Mouse (Mus musculus): ENCODE results near the gene Rrp7a. TPM values are rescaled to one million over a fixed set of nuclear protein-coding genes. Genes with fewer than 3 reads are reported as not detected.

Gene Rrp7a
- polyA plus RNA-seq, 1 experiment from 2014 or later = 76.2 TPM

DNA sequence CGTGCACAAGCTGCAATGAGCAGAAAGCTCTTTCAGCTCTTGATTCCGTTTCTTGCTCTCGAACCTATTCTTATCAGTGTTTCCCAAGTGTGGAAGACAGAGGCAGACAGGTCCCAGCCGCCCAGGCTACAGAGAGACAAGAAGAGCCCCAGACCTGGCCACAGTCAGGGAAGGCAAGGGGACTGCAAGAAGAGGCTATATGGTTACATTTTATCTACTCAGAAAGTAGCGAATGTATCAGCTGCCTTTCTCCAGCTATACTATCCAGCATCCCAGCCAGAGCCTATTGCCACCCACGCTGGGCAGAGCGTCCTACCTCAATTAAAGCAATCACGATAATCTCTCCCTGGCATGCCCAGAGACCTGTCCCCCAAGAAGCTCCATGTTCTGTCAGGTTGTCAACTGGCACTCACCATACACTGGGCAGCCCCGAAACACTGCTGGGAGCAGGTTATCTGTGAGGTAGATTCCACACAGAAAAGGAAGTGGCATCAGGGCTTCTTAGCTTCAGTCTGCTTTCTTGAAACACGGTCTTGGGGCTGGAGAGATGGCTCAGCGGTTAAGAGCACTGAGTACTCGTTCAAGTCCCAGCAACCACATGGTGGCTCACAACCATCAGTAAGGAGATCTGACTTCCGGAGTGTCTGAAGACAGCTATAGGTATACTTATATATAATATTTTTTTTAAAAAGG is 35.8 kb downstream of the Rrp7a start:
- 82% methylated on average over 13 of the region's 13 CpGs for WGBS
- no peak for ATAC-seq (ENCODE audit: insufficient number of reproducible peaks, low FRiP score, low TSS enrichment, low read depth)
- Histone ChIP-seq H3K9ac (no peak overlapping the region), H3K4me1 (peaks cover 36% of the 10 kb centered on the region), H3K9me3 (replicated peaks) (no peaks in the 10 kb centered on the region), H3K36me3 (no peaks in the 10 kb centered on the region), H3K27me3 (0 out of 2 replicates have a peak, but pooled peaks cover 2% of the 10 kb centered on the region), H3K27ac (replicated peaks) (no peak overlapping the region), H3K4me2 (replicated peaks) (no peak overlapping the region), H3K4me3 (replicated peaks) (no peak overlapping the region)

DNA sequence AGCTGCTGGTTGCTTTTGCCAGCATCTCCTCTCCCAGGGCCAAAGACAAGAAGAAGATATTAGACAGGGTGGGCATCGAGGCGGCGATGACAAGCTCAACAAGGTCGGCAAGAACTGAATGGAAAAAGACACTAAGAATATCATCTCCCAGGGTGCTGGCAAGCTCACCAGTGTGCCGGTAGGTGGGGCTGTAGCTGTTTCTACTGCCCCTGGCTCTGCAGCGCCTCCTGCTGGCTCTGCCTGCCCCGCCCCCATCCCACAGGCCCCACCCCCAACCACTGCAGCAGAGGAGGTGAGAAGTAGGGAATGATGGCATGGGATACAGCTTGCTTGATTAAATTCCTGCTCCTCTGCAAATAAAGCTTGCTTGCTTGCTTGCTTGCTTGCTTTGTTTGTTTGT is 36.7 kb downstream of the Rrp7a start:
- 32% methylated on average over 7 of the region's 7 CpGs for WGBS
- Histone ChIP-seq H3K4me2 (replicated peaks) (no peak overlapping the region), H3K36me3 (no peaks in the 10 kb centered on the region), H3K4me3 (replicated peaks) (no peak overlapping the region), H3K4me1 (peaks cover 34% of the 10 kb centered on the region), H3K27me3 (0 out of 2 replicates have a peak, but pooled peaks cover 2% of the 10 kb centered on the region), H3K9me3 (replicated peaks) (no peaks in the 10 kb centered on the region), H3K9ac (no peak overlapping the region), H3K27ac (replicated peaks) (no peak overlapping the region)
- ATAC-seq (ENCODE audit: insufficient number of reproducible peaks, low FRiP score, low TSS enrichment, low read depth) = no peak

- H3K36me3 ChIP-seq = no peaks in the 10 kb centered on the region
- H3K4me3 ChIP-seq (replicated peaks) = no peak overlapping the region
- H3K27me3 ChIP-seq = 0 out of 2 replicates have a peak, but pooled peaks cover under 1% of the 10 kb centered on the region
- no peaks in the 10 kb centered on the region for H3K9me3 ChIP-seq (replicated peaks)
- 40% methylated on average over 13 of the region's 13 CpGs for WGBS
- H3K4me2 ChIP-seq (replicated peaks) = peak overlapping the region; percentile 15; the same call in 1 of the 2 replicates
- H3K27ac ChIP-seq (replicated peaks) = no peak overlapping the region
- H3K4me1 ChIP-seq = peaks cover 18% of the 10 kb centered on the region
- no peak overlapping the region for H3K9ac ChIP-seq
- ATAC-seq (ENCODE audit: insufficient number of reproducible peaks, low FRiP score, low TSS enrichment, low read depth) = peak; percentile 65; the same call in 1 of the 2 replicates
Measured at GRCm38 (mm10) chr15:83084022-83084640, 38.5 kb downstream of the Rrp7a start.

DNA sequence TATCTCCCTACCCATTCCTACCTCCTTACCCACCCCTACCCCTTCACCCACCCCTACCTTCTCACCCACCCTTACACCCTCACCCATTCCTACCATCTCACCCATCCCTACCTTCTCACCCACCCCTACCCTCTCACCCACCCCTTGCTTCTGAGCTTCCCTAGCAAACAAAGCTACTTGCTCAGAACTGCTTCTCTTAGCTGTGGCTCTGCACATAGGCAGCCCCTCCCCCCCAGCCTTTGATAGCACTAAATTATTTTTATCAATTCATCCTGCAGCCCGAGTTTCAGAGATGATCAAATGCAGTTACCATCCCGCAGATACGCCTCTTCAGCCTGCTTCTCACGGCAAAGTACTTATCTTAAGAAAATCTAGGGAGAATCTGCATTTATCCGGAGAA is 39.1 kb downstream of the Rrp7a start:
- Histone ChIP-seq H3K27ac (replicated peaks) (no peak overlapping the region), H3K9me3 (replicated peaks) (no peaks in the 10 kb centered on the region), H3K4me1 (peaks cover 12% of the 10 kb centered on the region), H3K4me2 (replicated peaks) (no peak overlapping the region), H3K9ac (no peak overlapping the region), H3K36me3 (no peaks in the 10 kb centered on the region), H3K4me3 (replicated peaks) (no peak overlapping the region), H3K27me3 (no peaks in the 10 kb centered on the region)
- ATAC-seq (ENCODE audit: insufficient number of reproducible peaks, low FRiP score, low TSS enrichment, low read depth) = no peak
- 47% methylated on average over 5 of the region's 5 CpGs for WGBS

GRCm38 (mm10) chr15:83075607-83076525 is 46.7 kb downstream of the Rrp7a start:
- Histone ChIP-seq H3K4me2 (replicated peaks) (no peak overlapping the region), H3K27me3 (no peaks in the 10 kb centered on the region), H3K9me3 (replicated peaks) (no peaks in the 10 kb centered on the region)

GRCm38 (mm10) chr15:83074179-83074578 is 48.4 kb downstream of the Rrp7a start:
- no peak for ATAC-seq (ENCODE audit: insufficient number of reproducible peaks, low FRiP score, low TSS enrichment, low read depth)
- H3K4me2 ChIP-seq (replicated peaks) = no peak overlapping the region
- no peak overlapping the region for H3K27ac ChIP-seq (replicated peaks)
- H3K9ac ChIP-seq = no peak overlapping the region
- WGBS = 79% methylated on average over 4 of the region's 4 CpGs
- H3K9me3 ChIP-seq (replicated peaks) = no peaks in the 10 kb centered on the region
- H3K27me3 ChIP-seq = no peaks in the 10 kb centered on the region
- H3K4me1 ChIP-seq = no peaks in the 10 kb centered on the region
- H3K36me3 ChIP-seq = no peaks in the 10 kb centered on the region
- no peak overlapping the region for H3K4me3 ChIP-seq (replicated peaks)

More at GRCm38 (mm10) chr15:83075607-83076525, 46.7 kb downstream of the Rrp7a start:
- no peak overlapping the region for H3K9ac ChIP-seq
- no peaks in the 10 kb centered on the region for H3K36me3 ChIP-seq
- H3K27ac ChIP-seq (replicated peaks) = no peak overlapping the region
- 59% methylated on average over 27 of the region's 27 CpGs for WGBS
- H3K4me3 ChIP-seq (replicated peaks) = no peak overlapping the region
- no peaks in the 10 kb centered on the region for H3K4me1 ChIP-seq
- ATAC-seq (ENCODE audit: insufficient number of reproducible peaks, low FRiP score, low TSS enrichment, low read depth) = no peak

DNA sequence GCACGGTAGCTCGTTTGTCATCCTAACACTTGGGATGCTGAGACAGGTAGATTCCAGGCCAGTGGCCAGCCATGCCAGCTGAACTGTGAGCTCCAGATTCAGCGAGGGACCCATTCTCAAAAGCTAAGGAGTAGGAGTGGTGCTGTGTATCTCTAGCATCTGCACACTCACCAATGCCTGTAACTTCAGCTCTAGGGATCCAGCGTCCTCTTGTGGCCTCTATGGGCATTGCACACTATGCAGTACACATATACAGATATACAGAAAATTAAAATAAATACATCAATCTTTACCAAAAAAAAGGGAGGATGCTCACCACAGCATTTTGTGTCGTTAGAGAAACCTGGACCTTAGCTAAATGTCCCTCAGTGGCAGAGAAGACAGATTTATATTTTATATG is 50.8 kb downstream of the Rrp7a start:
- Histone ChIP-seq H3K9ac (no peak overlapping the region), H3K9me3 (replicated peaks) (no peaks in the 10 kb centered on the region), H3K4me3 (replicated peaks) (no peak overlapping the region), H3K27me3 (no peaks in the 10 kb centered on the region), H3K27ac (replicated peaks) (no peak overlapping the region), H3K36me3 (no peaks in the 10 kb centered on the region), H3K4me1 (no peaks in the 10 kb centered on the region), H3K4me2 (replicated peaks) (no peak overlapping the region)
- WGBS = 79% methylated on average over 5 of the region's 5 CpGs
- no peak for ATAC-seq (ENCODE audit: insufficient number of reproducible peaks, low FRiP score, low TSS enrichment, low read depth)

- ATAC-seq (ENCODE audit: insufficient number of reproducible peaks, low FRiP score, low TSS enrichment, low read depth) = no peak
- WGBS = 44% methylated on average over 3 of the region's 3 CpGs
- Histone ChIP-seq H3K9ac (no peak overlapping the region), H3K4me2 (replicated peaks) (no peak overlapping the region), H3K27me3 (no peaks in the 10 kb centered on the region), H3K4me1 (no peaks in the 10 kb centered on the region), H3K4me3 (replicated peaks) (no peak overlapping the region), H3K27ac (replicated peaks) (no peak overlapping the region), H3K9me3 (replicated peaks) (no peaks in the 10 kb centered on the region), H3K36me3 (no peaks in the 10 kb centered on the region)
Measured at GRCm38 (mm10) chr15:83070942-83071341, 51.7 kb downstream of the Rrp7a start.

DNA sequence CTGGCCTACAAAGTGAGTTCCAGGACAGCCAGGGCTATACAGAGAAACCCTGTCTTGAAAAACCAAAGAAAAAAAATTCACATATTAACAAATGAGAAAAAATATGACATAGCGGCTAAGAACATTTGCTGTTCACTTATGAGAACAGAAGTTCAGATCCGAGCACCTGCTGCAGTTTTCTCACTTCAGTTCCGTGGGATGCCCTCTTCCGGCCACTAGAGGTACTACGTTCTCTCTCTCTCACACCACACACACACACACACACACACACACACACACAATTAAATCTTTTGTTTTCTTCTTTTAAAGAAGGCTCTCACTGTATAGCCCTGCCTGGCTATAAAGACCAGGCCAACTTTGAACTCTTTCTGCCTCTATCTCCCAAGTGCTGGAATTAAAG is 54.3 kb downstream of the Rrp7a start:
- H3K36me3 ChIP-seq = no peaks in the 10 kb centered on the region
- ATAC-seq (ENCODE audit: insufficient number of reproducible peaks, low FRiP score, low TSS enrichment, low read depth) = no peak
- H3K9me3 ChIP-seq (replicated peaks) = no peaks in the 10 kb centered on the region
- no peak overlapping the region for H3K4me3 ChIP-seq (replicated peaks)
- no peak overlapping the region for H3K27ac ChIP-seq (replicated peaks)
- H3K4me1 ChIP-seq = 0 out of 2 replicates have a peak, but pooled peaks cover 3% of the 10 kb centered on the region
- WGBS = 92% methylated on average over 5 of the region's 5 CpGs
- H3K9ac ChIP-seq = no peak overlapping the region
- no peak overlapping the region for H3K4me2 ChIP-seq (replicated peaks)
- no peaks in the 10 kb centered on the region for H3K27me3 ChIP-seq

DNA sequence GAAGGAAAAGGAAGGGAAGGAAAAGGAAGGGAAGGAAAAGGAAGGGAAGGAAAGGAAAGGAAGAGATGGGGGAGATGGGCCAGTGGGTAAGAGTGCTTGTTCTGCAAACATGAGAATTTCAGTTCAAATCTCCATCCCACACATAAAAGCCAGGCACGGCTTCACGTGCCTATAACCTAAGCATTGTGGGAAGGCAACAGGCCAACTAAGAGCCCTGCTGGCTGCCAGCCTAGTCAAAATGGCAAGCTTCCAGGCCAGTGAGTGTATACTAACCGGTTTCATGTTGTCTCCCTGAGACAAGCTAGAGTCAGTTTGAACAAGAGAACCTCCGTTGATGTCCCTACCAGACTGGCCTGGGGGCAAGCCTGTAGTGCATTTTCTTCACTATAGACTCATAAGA is 57.1 kb downstream of the Rrp7a start:
- Histone ChIP-seq H3K9me3 (replicated peaks) (no peaks in the 10 kb centered on the region), H3K4me2 (replicated peaks) (no peak overlapping the region), H3K27ac (replicated peaks) (no peak overlapping the region), H3K4me1 (peaks cover 3% of the 10 kb centered on the region; the same call in 1 of the 2 replicates), H3K27me3 (no peaks in the 10 kb centered on the region), H3K4me3 (replicated peaks) (no peak overlapping the region), H3K9ac (no peak overlapping the region), H3K36me3 (no peaks in the 10 kb centered on the region)
- ATAC-seq (ENCODE audit: insufficient number of reproducible peaks, low FRiP score, low TSS enrichment, low read depth) = no peak
- 35% methylated on average over 4 of the region's 4 CpGs for WGBS

Data from embryonic facial prominence, embryonic 15.5 days (tissue).